8 mouse cellular contexts compared by ENCODE assay signal in the genomic region with DNA sequence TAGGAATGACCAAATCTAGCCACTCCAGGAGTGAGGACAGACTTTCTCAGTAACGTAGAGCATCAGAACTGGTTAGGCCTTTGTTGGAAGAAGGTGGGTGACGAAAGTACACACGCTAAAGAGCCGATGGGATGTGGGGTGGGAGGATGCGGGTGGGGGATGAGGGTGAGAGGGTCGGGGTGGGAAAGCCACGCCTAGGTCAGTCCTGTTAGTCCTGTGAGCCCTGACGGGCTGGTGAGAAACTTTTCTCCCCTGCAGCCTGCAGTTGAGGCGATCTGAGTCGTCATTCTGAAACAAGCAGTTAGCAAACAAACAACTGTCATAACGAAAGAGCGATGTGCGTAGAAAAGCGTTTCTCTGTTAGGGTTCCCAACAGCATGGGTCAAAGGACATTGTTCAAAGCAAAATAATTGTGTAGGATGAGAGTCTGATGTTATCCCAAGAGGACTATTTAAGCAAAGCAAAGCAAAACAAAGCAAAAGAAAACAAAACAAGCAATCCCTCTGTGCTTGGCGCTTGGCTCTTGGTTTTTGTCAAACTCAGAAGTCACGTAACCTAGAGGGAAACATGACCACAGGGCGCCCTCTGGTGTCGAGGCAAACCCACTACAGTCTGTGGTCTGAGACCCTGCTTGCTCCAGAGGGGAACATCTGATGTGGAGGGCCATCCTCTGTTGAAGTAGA.
DNase-seq lines count a peak whose midpoint lies in the region; ATAC-seq lines count a peak whose summit lies in the region.

No protein-coding gene starts in this region.

- H3K4me2 ChIP-seq in hindbrain, embryonic 15.5 days, result peak overlapping the region; percentile 39

- no peaks in the 10 kb centered on the region for H3K27me3 ChIP-seq in hindbrain, embryonic 15.5 days

- no peak overlapping the region for H3K9ac ChIP-seq in hindbrain, embryonic 15.5 days

- H3K4me1 ChIP-seq in hindbrain, embryonic 15.5 days (replicated peaks), result 0 out of 2 replicates have a peak, but pooled peaks cover 5% of the 10 kb centered on the region

- no peak overlapping the region for H3K4me3 ChIP-seq in hindbrain, embryonic 15.5 days

- ATAC-seq in hindbrain, embryonic 15.5 days (ENCODE audit: low FRiP score, low read depth), result no peak; the same call in 1 of the 2 replicates

- 40% methylated on average over 18 of the region's 18 CpGs for WGBS in hindbrain, embryonic 15.5 days

- peak overlapping the region; percentile 44; the same call in 1 of the 2 replicates for H3K27ac ChIP-seq in hindbrain, embryonic 15.5 days (replicated peaks)

- DNase-seq in NIH3T3 (ENCODE audit: low read depth), result peak; percentile 82
- DNase-seq in cerebellum, postnatal 14 days, result peak; percentile 82 to 88
- peak; percentile 59 to 74 for DNase-seq in frontal cortex, postnatal 36 days (ENCODE audit: low spot score in 2 of 2)
- peak; percentile 68 to 71 for DNase-seq in layer of hippocampus, postnatal 36 days
- peak; percentile 82 for DNase-seq in lung, postnatal 36 days
- peak; percentile 88 for DNase-seq in retina, postnatal 1 day
- peak; percentile 96 for DNase-seq in thymus, postnatal 4 days

- H3K9me3 ChIP-seq in hindbrain, embryonic 15.5 days, result no peaks in the 10 kb centered on the region

- H3K36me3 ChIP-seq in hindbrain, embryonic 15.5 days, result no peaks in the 10 kb centered on the region
